Mouse (Mus musculus): ENCODE data around the gene Praf2. TPM values are rescaled to one million over a fixed set of nuclear protein-coding genes. Genes with fewer than 3 reads are reported as not detected.
"Not testable (repeated sequence)": the region's sequence is repeated elsewhere in the genome, so short reads cannot be mapped to it uniquely, and the experiment has no call there.

Praf2 gene
- polyA plus RNA-seq, 1 experiment from 2014 or later = 139 TPM

DNA sequence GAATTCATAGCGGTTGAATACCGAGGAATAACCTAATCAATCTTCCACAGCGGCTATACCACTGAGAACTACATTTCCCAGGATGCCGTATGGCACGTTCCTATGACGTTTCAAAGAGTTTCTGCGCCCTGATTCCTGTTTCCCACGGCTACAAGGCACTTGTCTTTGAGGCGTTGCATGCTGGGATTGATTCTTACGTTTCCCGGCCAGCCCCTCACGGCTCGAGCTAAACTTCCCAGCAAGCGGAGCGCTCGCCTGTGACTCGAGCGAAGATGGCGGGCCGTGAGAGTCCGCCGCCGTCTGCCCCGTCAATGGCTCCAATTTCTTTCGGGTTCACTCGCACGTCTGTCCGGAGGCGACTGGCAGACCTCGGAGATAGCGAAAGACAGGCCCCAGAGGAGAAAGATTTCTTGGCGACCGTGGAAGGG, 31.3 kb upstream of the Praf2 start, which contains the start of gene Gpkow:
TSS of gene Gpkow (plus strand) at position 178 of the 428 bp plus-strand sequence.
- peak within 1 kb of the TSS; percentile 55 for H3K4me3 ChIP-seq (ENCODE audit: low read depth, low read length)
- ATAC-seq = peak; percentile 97

GRCm38 (mm10) chrX:7713764-7714134, 14.5 kb upstream of the Praf2 start:
- not testable (repeated sequence) for H3K4me1 ChIP-seq (ENCODE audit: control insufficient read depth, insufficient read depth, low read length); H3K27me3 ChIP-seq (ENCODE audit: control insufficient read depth, insufficient read depth, low read depth, low read length); H3K9ac ChIP-seq (ENCODE audit: low read depth, low read length); H3K27ac ChIP-seq (ENCODE audit: low read length); ATAC-seq; H3K9me3 ChIP-seq (replicated peaks; ENCODE audit: control insufficient read depth, low read length, poor library complexity, severe bottlenecking); H3K36me3 ChIP-seq (ENCODE audit: control insufficient read depth, insufficient read depth, low read length)
- WGBS = 30% methylated on average over 4 of the region's 12 CpGs
- H3K4me2 ChIP-seq (ENCODE audit: low read length) = peak overlapping the region; percentile 43
- H3K4me3 ChIP-seq (ENCODE audit: low read depth, low read length) = peak overlapping the region; percentile 34

More for the DNA sequence above, 31.3 kb upstream of the Praf2 start, which contains the start of gene Gpkow:
- H3K27ac ChIP-seq (ENCODE audit: low read length) = peak within 1 kb of the TSS; percentile 70
- H3K4me2 ChIP-seq (ENCODE audit: low read length) = peak within 1 kb of the TSS; percentile 66
- no peaks in the 10 kb centered on the region for H3K36me3 ChIP-seq (ENCODE audit: control insufficient read depth, insufficient read depth, low read length)
- WGBS = 15% methylated on average over 33 of the region's 33 CpGs
- H3K9me3 ChIP-seq (replicated peaks; ENCODE audit: control insufficient read depth, low read length, poor library complexity, severe bottlenecking) = no peaks in the 10 kb centered on the region
- peaks cover 3% of the 10 kb centered on the region; the same call in 1 of the 2 replicates for H3K4me1 ChIP-seq (ENCODE audit: control insufficient read depth, insufficient read depth, low read length)
- peak within 1 kb of the TSS; percentile 55 for H3K9ac ChIP-seq (ENCODE audit: low read depth, low read length)
- H3K27me3 ChIP-seq (ENCODE audit: control insufficient read depth, insufficient read depth, low read depth, low read length) = no peaks in the 10 kb centered on the region

DNA sequence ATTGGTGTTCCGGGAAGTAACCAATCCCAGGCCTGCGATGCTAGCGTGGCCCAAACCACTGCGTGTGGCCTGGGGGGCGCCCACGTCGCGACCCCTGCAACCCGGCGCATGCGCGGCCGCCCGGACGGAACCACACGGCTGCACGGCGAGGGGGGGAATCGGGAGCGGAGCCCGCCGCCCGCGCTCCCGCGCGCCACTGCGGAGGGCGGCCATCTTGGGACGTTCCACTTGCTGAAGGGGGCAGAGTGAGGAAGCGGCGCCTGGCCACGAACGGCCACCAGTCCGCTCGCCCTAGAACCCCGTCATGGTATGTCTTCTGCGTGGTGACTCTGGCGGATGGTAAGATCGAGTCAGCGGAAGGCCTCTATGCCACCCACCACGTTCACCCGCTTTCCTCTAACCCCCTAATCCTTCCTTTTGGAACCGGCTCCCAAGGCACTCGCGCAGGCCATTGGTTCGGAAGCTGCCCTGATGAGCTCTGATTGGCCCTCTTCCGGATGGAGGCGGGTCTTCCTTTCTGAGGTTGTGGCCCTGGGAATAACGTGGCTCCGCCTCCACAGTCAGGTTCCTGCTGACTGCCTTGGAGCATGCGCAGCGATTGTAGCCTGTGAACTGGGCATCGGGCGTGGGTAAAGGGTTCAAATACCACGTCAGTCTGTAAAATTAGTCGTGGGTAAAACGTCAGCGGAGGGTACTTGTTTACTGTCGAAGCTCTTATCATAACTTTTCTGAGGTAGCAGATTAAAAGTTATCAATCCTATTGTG, 13.9 kb upstream of the Praf2 start, which contains the start of gene Wdr45:
TSS of gene Wdr45 (plus strand) at position 199 of the 765 bp plus-strand sequence.
- peak; percentile 98 for ATAC-seq

DNA sequence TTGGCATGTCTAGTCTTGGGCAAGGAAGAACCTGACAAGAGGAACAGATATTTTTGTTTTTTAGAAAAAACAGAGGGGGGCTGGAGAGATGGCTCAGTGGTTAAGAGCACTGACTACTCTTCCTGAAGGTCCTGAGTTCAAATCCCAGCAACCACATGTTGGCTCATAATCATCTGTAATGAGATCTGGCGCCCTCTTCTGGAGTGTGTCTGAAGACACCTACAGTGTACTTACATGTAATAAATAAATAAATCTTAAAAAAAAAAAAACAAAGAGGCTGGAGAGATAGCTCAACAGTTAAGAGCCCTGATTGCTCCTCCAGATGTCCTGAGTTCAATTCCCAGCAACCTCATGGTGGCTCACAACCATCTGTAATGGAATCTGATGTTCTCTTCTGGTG, 12.2 kb upstream of the Praf2 start:
- not testable (repeated sequence) for H3K27me3 ChIP-seq (ENCODE audit: control insufficient read depth, insufficient read depth, low read depth, low read length); ATAC-seq; H3K27ac ChIP-seq (ENCODE audit: low read length); H3K4me2 ChIP-seq (ENCODE audit: low read length); H3K9me3 ChIP-seq (replicated peaks; ENCODE audit: control insufficient read depth, low read length, poor library complexity, severe bottlenecking); H3K36me3 ChIP-seq (ENCODE audit: control insufficient read depth, insufficient read depth, low read length); H3K4me1 ChIP-seq (ENCODE audit: control insufficient read depth, insufficient read depth, low read length); H3K4me3 ChIP-seq (ENCODE audit: low read depth, low read length); H3K9ac ChIP-seq (ENCODE audit: low read depth, low read length)
- WGBS = 28% methylated on average over 1 of the region's 1 CpGs

More for the DNA sequence above, 13.9 kb upstream of the Praf2 start, which contains the start of gene Wdr45:
- not testable (repeated sequence) for H3K9me3 ChIP-seq (replicated peaks; ENCODE audit: control insufficient read depth, low read length, poor library complexity, severe bottlenecking); H3K4me1 ChIP-seq (ENCODE audit: control insufficient read depth, insufficient read depth, low read length); H3K27ac ChIP-seq (ENCODE audit: low read length); H3K27me3 ChIP-seq (ENCODE audit: control insufficient read depth, insufficient read depth, low read depth, low read length); H3K9ac ChIP-seq (ENCODE audit: low read depth, low read length); H3K36me3 ChIP-seq (ENCODE audit: control insufficient read depth, insufficient read depth, low read length)
- WGBS = 26% methylated on average over 35 of the region's 60 CpGs
- Histone ChIP-seq H3K4me3 (ENCODE audit: low read depth, low read length) (peak within 1 kb of the TSS; percentile 34), H3K4me2 (ENCODE audit: low read length) (peak within 1 kb of the TSS; percentile 43)

DNA sequence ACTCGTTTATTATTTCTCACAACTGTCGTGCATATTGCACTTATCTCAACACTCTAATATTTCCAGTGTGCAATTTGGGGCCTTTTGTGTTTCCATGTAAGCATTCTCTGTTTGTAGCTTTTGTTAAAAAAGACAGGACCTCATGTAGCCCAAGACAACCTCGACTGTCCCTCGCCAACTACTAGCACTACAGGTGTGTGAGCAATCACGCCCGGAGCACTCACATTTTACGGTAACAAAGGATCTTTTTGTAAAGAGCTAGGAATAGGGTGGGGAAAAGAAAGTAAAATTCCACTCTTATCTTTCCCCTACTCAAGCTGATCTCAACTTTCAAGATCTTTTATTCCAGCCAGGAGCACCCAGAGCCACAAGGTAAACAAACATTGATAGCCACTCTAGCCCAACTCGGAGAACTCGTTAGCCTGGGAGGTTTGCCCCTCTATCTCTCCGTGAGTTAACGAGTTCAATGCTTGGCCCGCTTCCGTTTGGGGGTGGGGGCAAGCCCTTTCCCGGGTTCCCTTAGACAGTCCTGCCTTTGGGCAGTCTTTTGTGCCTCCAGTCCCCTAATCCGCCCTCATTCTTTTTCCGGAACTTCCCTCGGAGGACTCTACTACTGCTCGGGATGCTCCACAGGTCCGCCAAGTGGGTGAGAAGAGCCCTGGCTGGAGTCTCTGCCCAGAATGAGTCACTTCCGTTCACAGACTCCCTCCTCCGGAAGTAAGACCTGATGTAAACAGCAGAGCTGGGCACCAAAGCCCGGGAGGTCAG, 6.5 kb upstream of the Praf2 start, which contains the start of gene Gm45208:
TSS of gene Gm45208 (plus strand) at position 732 of the 768 bp plus-strand sequence.
- Histone ChIP-seq H3K9me3 (replicated peaks; ENCODE audit: control insufficient read depth, low read length, poor library complexity, severe bottlenecking) (no peaks in the 10 kb centered on the region), H3K9ac (ENCODE audit: low read depth, low read length) (peak within 1 kb of the TSS; percentile 70), H3K27ac (ENCODE audit: low read length) (peak within 1 kb of the TSS; percentile 93), H3K4me1 (ENCODE audit: control insufficient read depth, insufficient read depth, low read length) (peaks cover 6% of the 10 kb centered on the region), H3K4me2 (ENCODE audit: low read length) (peak within 1 kb of the TSS; percentile 75), H3K4me3 (ENCODE audit: low read depth, low read length) (peak within 1 kb of the TSS; percentile 57), H3K27me3 (ENCODE audit: control insufficient read depth, insufficient read depth, low read depth, low read length) (no peaks in the 10 kb centered on the region), H3K36me3 (ENCODE audit: control insufficient read depth, insufficient read depth, low read length) (no peaks in the 10 kb centered on the region)
- ATAC-seq = peak; percentile 92
- WGBS = 30% methylated on average over 22 of the region's 22 CpGs

DNA sequence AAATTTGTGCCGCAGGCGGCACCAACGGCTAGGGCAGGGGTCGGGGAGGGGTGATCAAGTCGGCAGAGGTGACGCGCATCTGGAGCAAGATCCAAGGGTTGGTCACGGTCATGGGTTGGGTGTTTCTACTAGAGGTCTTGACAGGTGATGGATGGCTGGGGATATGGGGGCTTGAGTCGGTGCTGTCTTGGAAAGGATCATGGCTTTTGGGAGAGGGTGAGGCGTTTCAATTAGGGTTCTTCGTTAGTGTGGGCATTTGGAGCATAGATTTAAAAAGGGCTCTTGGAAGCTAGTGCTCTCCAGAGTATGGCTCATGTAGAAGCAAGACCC, 6.0 kb upstream of the Praf2 start:
- Histone ChIP-seq H3K27me3 (ENCODE audit: control insufficient read depth, insufficient read depth, low read depth, low read length) (no peaks in the 10 kb centered on the region), H3K4me1 (ENCODE audit: control insufficient read depth, insufficient read depth, low read length) (peaks cover 6% of the 10 kb centered on the region), H3K9ac (ENCODE audit: low read depth, low read length) (peak overlapping the region; percentile 70), H3K4me3 (ENCODE audit: low read depth, low read length) (peak overlapping the region; percentile 57), H3K27ac (ENCODE audit: low read length) (peak overlapping the region; percentile 93), H3K36me3 (ENCODE audit: control insufficient read depth, insufficient read depth, low read length) (no peaks in the 10 kb centered on the region), H3K4me2 (ENCODE audit: low read length) (peak overlapping the region; percentile 75), H3K9me3 (replicated peaks; ENCODE audit: control insufficient read depth, low read length, poor library complexity, severe bottlenecking) (no peaks in the 10 kb centered on the region)
- WGBS = 30% methylated on average over 11 of the region's 11 CpGs
- peak; percentile 52 for ATAC-seq

DNA sequence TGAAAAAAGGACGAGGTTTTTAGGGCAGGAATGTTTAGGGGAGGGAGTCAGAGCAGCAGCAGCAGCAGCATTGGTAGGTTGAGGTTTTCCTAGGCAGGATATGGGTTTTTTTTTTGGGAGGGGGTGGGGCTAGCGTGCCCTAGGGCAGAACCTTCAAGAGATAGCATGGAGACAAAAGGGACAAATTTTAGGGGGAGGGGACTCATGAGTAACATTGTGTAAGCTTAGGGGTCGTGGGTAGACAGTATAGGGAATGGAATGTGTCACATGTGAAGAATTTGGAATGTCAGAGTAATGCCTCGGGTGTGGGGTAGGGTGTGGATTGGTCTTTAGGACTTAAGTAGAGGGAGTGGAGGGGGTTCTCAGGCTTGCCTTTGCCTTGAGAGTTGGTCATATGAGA, 5.5 kb upstream of the Praf2 start:
- Histone ChIP-seq H3K9ac (ENCODE audit: low read depth, low read length) (no peak overlapping the region; the same call in 1 of the 2 replicates), H3K36me3 (ENCODE audit: control insufficient read depth, insufficient read depth, low read length) (no peaks in the 10 kb centered on the region), H3K4me2 (ENCODE audit: low read length) (peak overlapping the region; percentile 75), H3K27me3 (ENCODE audit: control insufficient read depth, insufficient read depth, low read depth, low read length) (no peaks in the 10 kb centered on the region), H3K4me3 (ENCODE audit: low read depth, low read length) (peak overlapping the region; percentile 57), H3K27ac (ENCODE audit: low read length) (no peak overlapping the region), H3K4me1 (ENCODE audit: control insufficient read depth, insufficient read depth, low read length) (peaks cover 7% of the 10 kb centered on the region), H3K9me3 (replicated peaks; ENCODE audit: control insufficient read depth, low read length, poor library complexity, severe bottlenecking) (no peaks in the 10 kb centered on the region)
- ATAC-seq = no peak
- 34% methylated on average over 4 of the region's 4 CpGs for WGBS

DNA sequence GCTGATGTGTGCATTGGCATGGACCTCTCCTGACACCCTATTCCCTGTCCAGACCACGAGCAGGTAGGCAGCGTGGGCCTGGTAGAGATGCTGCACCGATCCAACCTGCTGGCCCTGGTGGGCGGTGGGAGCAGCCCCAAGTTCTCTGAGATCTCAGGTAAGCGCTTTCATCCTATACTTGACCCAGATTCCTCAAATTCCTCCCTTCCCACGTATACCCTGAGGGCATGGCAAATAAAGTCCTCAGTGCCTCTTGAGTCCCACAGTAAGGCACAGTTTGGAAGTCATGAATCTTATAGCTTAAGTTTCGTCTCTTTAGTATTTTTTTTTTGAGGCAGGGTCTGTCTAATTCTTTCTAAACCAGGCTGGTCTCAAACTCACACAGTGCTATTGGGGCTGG, 4.1 kb upstream of the Praf2 start:
- WGBS = 76% methylated on average over 7 of the region's 7 CpGs
- ATAC-seq = no peak
- Histone ChIP-seq H3K4me1 (ENCODE audit: control insufficient read depth, insufficient read depth, low read length) (peaks cover 9% of the 10 kb centered on the region), H3K36me3 (ENCODE audit: control insufficient read depth, insufficient read depth, low read length) (no peaks in the 10 kb centered on the region), H3K9me3 (replicated peaks; ENCODE audit: control insufficient read depth, low read length, poor library complexity, severe bottlenecking) (no peaks in the 10 kb centered on the region), H3K27ac (ENCODE audit: low read length) (no peak overlapping the region), H3K9ac (ENCODE audit: low read depth, low read length) (no peak overlapping the region), H3K4me3 (ENCODE audit: low read depth, low read length) (no peak overlapping the region), H3K4me2 (ENCODE audit: low read length) (no peak overlapping the region), H3K27me3 (ENCODE audit: control insufficient read depth, insufficient read depth, low read depth, low read length) (no peaks in the 10 kb centered on the region)

- no peak overlapping the region for H3K4me3 ChIP-seq (ENCODE audit: low read depth, low read length)
- WGBS = 86% methylated on average over 12 of the region's 12 CpGs
- H3K9me3 ChIP-seq (replicated peaks; ENCODE audit: control insufficient read depth, low read length, poor library complexity, severe bottlenecking) = no peaks in the 10 kb centered on the region
- ATAC-seq = no peak
- peaks cover 12% of the 10 kb centered on the region for H3K4me1 ChIP-seq (ENCODE audit: control insufficient read depth, insufficient read depth, low read length)
- no peak overlapping the region for H3K9ac ChIP-seq (ENCODE audit: low read depth, low read length)
- no peaks in the 10 kb centered on the region for H3K27me3 ChIP-seq (ENCODE audit: control insufficient read depth, insufficient read depth, low read depth, low read length)
- no peaks in the 10 kb centered on the region for H3K36me3 ChIP-seq (ENCODE audit: control insufficient read depth, insufficient read depth, low read length)
- no peak overlapping the region for H3K4me2 ChIP-seq (ENCODE audit: low read length)
- H3K27ac ChIP-seq (ENCODE audit: low read length) = no peak overlapping the region
Measured at GRCm38 (mm10) chrX:7725841-7726240, 2.4 kb upstream of the Praf2 start.

Data from midbrain, embryonic 16.5 days (tissue).